Mouse (Mus musculus) testis, adult 2 months (tissue): ENCODE results near the gene Asb16. TPM values are rescaled to one million over a fixed set of nuclear protein-coding genes. Genes with fewer than 3 reads are reported as not detected.

Experiments
- H3K27ac ChIP-seq: fragments of 200-500 bp; 2 replicates; pipeline ENCODE4 v1.5.1; 2012; ENCODE audit warnings: low read depth, low read length; ENCODE audit not compliant: control insufficient read depth, insufficient read depth
- H3K27me3 ChIP-seq: fragments of 200-500 bp; 2 replicates; pipeline ENCODE4 v1.6.1; 2012; ENCODE audit warnings: mild to moderate bottlenecking, low read length, moderate library complexity; ENCODE audit not compliant: control insufficient read depth, insufficient read depth
- H3K36me3 ChIP-seq: fragments of 200-500 bp; 2 replicates; pipeline ENCODE4 v1.6.1; 2012; ENCODE audit warnings: mild to moderate bottlenecking, low read length; ENCODE audit not compliant: control insufficient read depth, insufficient read depth
- H3K4me1 ChIP-seq: fragments of 200-500 bp; 2 replicates; pipeline ENCODE4 v1.6.1; 2012; ENCODE audit warnings: low read length; ENCODE audit not compliant: control insufficient read depth, insufficient read depth
- H3K4me3 ChIP-seq: fragments of 200-500 bp; 2 replicates; pipeline ENCODE4 v1.5.1; 2012; ENCODE audit warnings: low read depth, mild to moderate bottlenecking, low read length, moderate library complexity, mixed read lengths; ENCODE audit not compliant: control insufficient read depth
- CTCF ChIP-seq: fragments of 200-500 bp; IDR thresholded peaks from 2 replicates; pipeline ENCODE4 v1.5.1; 2012; ENCODE audit warnings: low read depth, mild to moderate bottlenecking, inconsistent platforms, low read length, moderate library complexity; ENCODE audit not compliant: control insufficient read depth, insufficient read depth, insufficient replicate concordance
- POLR2A ChIP-seq: fragments of 200-500 bp; IDR thresholded peaks from 2 replicates; pipeline ENCODE4 v1.6.1; 2012; ENCODE audit warnings: low read depth, mild to moderate bottlenecking, inconsistent platforms, low read length, moderate library complexity; ENCODE audit not compliant: control insufficient read depth
- polyA plus RNA-seq: library from polyadenylated mRNA; depleted of rRNA; stranded (reverse); fragments of >200 nt; gene quantifications from 2 replicates; pipeline ENCODE4 v1.2.3, GENCODE M21; 2012

Gene Asb16
- polyA plus RNA-seq, 1 experiment = 0.10 TPM

- Histone ChIP-seq H3K4me3 (no peak overlapping the region), H3K36me3 (no peaks in the 10 kb centered on the region), H3K4me1 (peaks cover 15% of the 10 kb centered on the region), H3K27me3 (no peaks in the 10 kb centered on the region), H3K27ac (no peak overlapping the region)
- TF ChIP-seq POLR2A = no peak
- peak; percentile 28; the same call in 1 of the 2 replicates for TF ChIP-seq CTCF
Observed at GRCm38 (mm10) chr11:102223166-102223565, 45.4 kb upstream of the Asb16 start.

GRCm38 (mm10) chr11:102224686-102225085 lies 43.9 kb upstream of the Asb16 start:
- H3K27ac ChIP-seq = no peak overlapping the region
- TF ChIP-seq POLR2A (no peak), CTCF (no peak)
- H3K4me1 ChIP-seq = peaks cover 13% of the 10 kb centered on the region
- H3K4me3 ChIP-seq = no peak overlapping the region
- no peaks in the 10 kb centered on the region for H3K36me3 ChIP-seq
- no peaks in the 10 kb centered on the region for H3K27me3 ChIP-seq

- Histone ChIP-seq H3K4me3 (no peak overlapping the region), H3K27me3 (no peaks in the 10 kb centered on the region), H3K27ac (no peak overlapping the region), H3K4me1 (peaks cover 12% of the 10 kb centered on the region), H3K36me3 (no peaks in the 10 kb centered on the region)
- no peak for TF ChIP-seq POLR2A
- no peak for TF ChIP-seq CTCF
Observed at GRCm38 (mm10) chr11:102225221-102225620, 43.3 kb upstream of the Asb16 start.

- no peaks in the 10 kb centered on the region for H3K27me3 ChIP-seq
- TF ChIP-seq POLR2A (no peak), CTCF (no peak)
- H3K4me1 ChIP-seq = peaks cover 12% of the 10 kb centered on the region
- no peaks in the 10 kb centered on the region for H3K36me3 ChIP-seq
- H3K27ac ChIP-seq = no peak overlapping the region
- H3K4me3 ChIP-seq = no peak overlapping the region
Observed at GRCm38 (mm10) chr11:102226067-102226978, 42.2 kb upstream of the Asb16 start.

GRCm38 (mm10) chr11:102227270-102228190 lies 41.0 kb upstream of the Asb16 start:
- Histone ChIP-seq H3K4me3 (no peak overlapping the region), H3K27ac (no peak overlapping the region), H3K36me3 (no peaks in the 10 kb centered on the region), H3K27me3 (no peaks in the 10 kb centered on the region), H3K4me1 (peaks cover 10% of the 10 kb centered on the region)
- TF ChIP-seq CTCF (no peak), POLR2A (no peak)

- Histone ChIP-seq H3K4me3 (no peak overlapping the region), H3K27me3 (no peaks in the 10 kb centered on the region)
Observed at GRCm38 (mm10) chr11:102228191-102228545, 40.4 kb upstream of the Asb16 start.

More at GRCm38 (mm10) chr11:102228191-102228545, 40.4 kb upstream of the Asb16 start:
- no peak overlapping the region for H3K27ac ChIP-seq
- TF ChIP-seq POLR2A (no peak), CTCF (no peak)
- H3K36me3 ChIP-seq = no peaks in the 10 kb centered on the region
- peaks cover 10% of the 10 kb centered on the region for H3K4me1 ChIP-seq
